Mouse (Mus musculus): ENCODE measurements around the gene Btbd6.

Gene Btbd6

GRCm38 (mm10) chr12:112952433-112952832, 23.8 kb upstream of the Btbd6 start:
- intact Hi-C loops (cut with DNase I) = no loop called here

GRCm38 (mm10) chr12:112952926-112953565, 23.2 kb upstream of the Btbd6 start:
- intact Hi-C loops (cut with DNase I) = no loop called here

GRCm38 (mm10) chr12:112955800-112956199, 20.5 kb upstream of the Btbd6 start:
- intact Hi-C loops (cut with DNase I) = loop anchor here (5.0 kb wide), 1 partner anchor 78 kb away; no protein-coding TSS in a partner anchor

- intact Hi-C loops (cut with DNase I) = loop anchor here (5.0 kb wide), 1 partner anchor 81 kb away; no protein-coding TSS in a partner anchor
Observed at GRCm38 (mm10) chr12:112958303-112958702, 18.0 kb upstream of the Btbd6 start.

- intact Hi-C loops (cut with DNase I) = loop anchor here (5.0 kb wide), 1 partner anchor 82 kb away; no protein-coding TSS in a partner anchor
Observed at GRCm38 (mm10) chr12:112959421-112959820, 16.9 kb upstream of the Btbd6 start.

- intact Hi-C loops (cut with DNase I) = no loop called here
Observed at GRCm38 (mm10) chr12:112961428-112961827, 14.9 kb upstream of the Btbd6 start.

- intact Hi-C loops (cut with DNase I) = no loop called here
Observed at GRCm38 (mm10) chr12:112961872-112962271, 14.4 kb upstream of the Btbd6 start.

GRCm38 (mm10) chr12:112965783-112966182, 10.5 kb upstream of the Btbd6 start:
- intact Hi-C loops (cut with DNase I) = no loop called here

- intact Hi-C loops (cut with DNase I) = no loop called here
Observed at GRCm38 (mm10) chr12:112968943-112969342, 7.3 kb upstream of the Btbd6 start.

- intact Hi-C loops (cut with DNase I) = no loop called here
Observed at GRCm38 (mm10) chr12:112969616-112970015, 6.7 kb upstream of the Btbd6 start.

GRCm38 (mm10) chr12:112974736-112975135, 1.5 kb upstream of the Btbd6 start:
- intact Hi-C loops (cut with DNase I) = no loop called here

- intact Hi-C loops (cut with DNase I) = no loop called here
Observed at GRCm38 (mm10) chr12:112977156-112977555, 874 bp downstream of the Btbd6 start.

GRCm38 (mm10) chr12:112982031-112982430, 5.7 kb downstream of the Btbd6 start:
- intact Hi-C loops (cut with DNase I) = no loop called here

- intact Hi-C loops (cut with DNase I) = no loop called here
Observed at GRCm38 (mm10) chr12:112985346-112985745, 9.1 kb downstream of the Btbd6 start.

GRCm38 (mm10) chr12:112987877-112988276, 11.6 kb downstream of the Btbd6 start:
- intact Hi-C loops (cut with DNase I) = no loop called here

GRCm38 (mm10) chr12:112990706-112991405, 14.6 kb downstream of the Btbd6 start:
- intact Hi-C loops (cut with DNase I) = no loop called here

GRCm38 (mm10) chr12:112991444-112991843, 15.2 kb downstream of the Btbd6 start:
- intact Hi-C loops (cut with DNase I) = no loop called here

GRCm38 (mm10) chr12:112994153-112994552, 17.9 kb downstream of the Btbd6 start:
- intact Hi-C loops (cut with DNase I) = no loop called here

- intact Hi-C loops (cut with DNase I) = loop anchor here (5.0 to 10.0 kb wide), 2 partner anchors 75 to 103 kb away; partner anchors contain the start of gene Tex22
Observed at GRCm38 (mm10) chr12:112999569-113000293, 23.4 kb downstream of the Btbd6 start.

GRCm38 (mm10) chr12:113000294-113001132, 24.2 kb downstream of the Btbd6 start, which contains the start of gene Brf1:
Gene Brf1 (minus strand): TSS chr12:113000704.
- intact Hi-C loops (cut with DNase I) = loop anchor here (5.0 to 10.0 kb wide), 2 partner anchors 74 to 102 kb away; partner anchors contain the start of gene Tex22

GRCm38 (mm10) chr12:113001133-113001474, 24.8 kb downstream of the Btbd6 start:
- intact Hi-C loops (cut with DNase I) = loop anchor here (5.0 to 10.0 kb wide), 2 partner anchors 74 to 101 kb away; partner anchors contain the start of gene Tex22

All from adrenal gland (tissue).